Mouse (Mus musculus): ENCODE data around the gene Acvr1.
A peak's percentile ranks its signal among the peaks of the same experiment; 100 is the strongest.

The Acvr1 gene

GRCm38 (mm10) chr2:58418109-58418508, 148.8 kb downstream of the Acvr1 start:
- no peak for DNase-seq (ENCODE audit: low read depth in 2 of 2, low spot score in 2 of 2)

GRCm38 (mm10) chr2:58417684-58418083, 149.3 kb downstream of the Acvr1 start:
- DNase-seq (ENCODE audit: low read depth in 2 of 2, low spot score in 2 of 2) = no peak

GRCm38 (mm10) chr2:58415037-58415436, 151.9 kb downstream of the Acvr1 start:
- DNase-seq (ENCODE audit: low read depth in 2 of 2, low spot score in 2 of 2) = no peak

- DNase-seq (ENCODE audit: low read depth in 2 of 2, low spot score in 2 of 2) = no peak
These were observed 157.9 kb downstream of the Acvr1 start for GRCm38 (mm10) chr2:58408926-58409634.

- DNase-seq (ENCODE audit: low read depth in 2 of 2, low spot score in 2 of 2) = no peak
These were observed 163.5 kb downstream of the Acvr1 start for GRCm38 (mm10) chr2:58403481-58403880.

GRCm38 (mm10) chr2:58388601-58389000, 178.4 kb downstream of the Acvr1 start:
- no peak for DNase-seq (ENCODE audit: low read depth in 2 of 2, low spot score in 2 of 2)

GRCm38 (mm10) chr2:58380020-58380419, 186.9 kb downstream of the Acvr1 start:
- DNase-seq (ENCODE audit: low read depth in 2 of 2, low spot score in 2 of 2) = no peak

GRCm38 (mm10) chr2:58379475-58379874, 187.5 kb downstream of the Acvr1 start:
- DNase-seq (ENCODE audit: low read depth in 2 of 2, low spot score in 2 of 2) = no peak

GRCm38 (mm10) chr2:58377417-58378130, 189.4 kb downstream of the Acvr1 start:
- DNase-seq (ENCODE audit: low read depth in 2 of 2, low spot score in 2 of 2) = no peak

GRCm38 (mm10) chr2:58366196-58366595, 200.8 kb downstream of the Acvr1 start:
- no peak for DNase-seq (ENCODE audit: low read depth in 2 of 2, low spot score in 2 of 2)

- DNase-seq (ENCODE audit: low read depth in 2 of 2, low spot score in 2 of 2) = no peak
These were observed 205.5 kb downstream of the Acvr1 start for GRCm38 (mm10) chr2:58361361-58362046.

- no peak for DNase-seq (ENCODE audit: low read depth in 2 of 2, low spot score in 2 of 2)
These were observed 208.9 kb downstream of the Acvr1 start for GRCm38 (mm10) chr2:58358132-58358460.

- peak; percentile 1 to 3 for DNase-seq (ENCODE audit: low read depth in 2 of 2, low spot score in 2 of 2)
These were observed 209.4 kb downstream of the Acvr1 start, which contains the start of gene Acvr1c for GRCm38 (mm10) chr2:58357414-58358131. Gene Acvr1c (minus strand): TSS chr2:58357895.

- DNase-seq (ENCODE audit: low read depth in 2 of 2, low spot score in 2 of 2) = no peak
These were observed 209.9 kb downstream of the Acvr1 start for GRCm38 (mm10) chr2:58357068-58357413.

GRCm38 (mm10) chr2:58354389-58354788, 212.6 kb downstream of the Acvr1 start:
- DNase-seq (ENCODE audit: low read depth in 2 of 2, low spot score in 2 of 2) = no peak

- no peak for DNase-seq (ENCODE audit: low read depth in 2 of 2, low spot score in 2 of 2)
These were observed 214.1 kb downstream of the Acvr1 start for GRCm38 (mm10) chr2:58352846-58353245.

- no peak for DNase-seq (ENCODE audit: low read depth in 2 of 2, low spot score in 2 of 2)
These were observed 216.3 kb downstream of the Acvr1 start for GRCm38 (mm10) chr2:58350657-58351056.
